Mouse (Mus musculus) MEL (cell line): Measurements from ENCODE around the gene Fahd1. TPM values are rescaled to one million over a fixed set of nuclear protein-coding genes. Genes with fewer than 3 reads are reported as not detected.
A peak's percentile ranks its signal among the peaks of the same experiment; 100 is the strongest.

Experiments
- DNase-seq: peaks from one replicate; pipeline ENCODE4 v3.0.0; 2011; ENCODE audit warnings: low read depth, low spot score
- H3K27ac ChIP-seq: 2 replicates; pipeline ENCODE4 v1.5.1; 2012; ENCODE audit warnings: low read depth, mild to moderate bottlenecking, control low read depth, low read length, moderate library complexity; ENCODE audit not compliant: control insufficient read depth
- H3K27me3 ChIP-seq, 2 experiments: fragments of 150-350 bp in 1 of 2; sonication (generic) in 1 of 2; 2 replicates each; pipeline ENCODE4 v1.6.1; 2012; ENCODE audit warnings: low read length in 2 of 2, mild to moderate bottlenecking in 2 of 2, improper control_type of control experiment in 1 of 2, moderate library complexity in 1 of 2; ENCODE audit not compliant: insufficient read depth in 2 of 2, control insufficient read depth in 1 of 2
- H3K36me3 ChIP-seq, 2 experiments: 2 replicates each; pipeline ENCODE4 v1.6.1; 2012 to 2014; ENCODE audit warnings: low read length in 2 of 2, improper control_type of control experiment in 1 of 2, inconsistent platforms in 1 of 2, mild to moderate bottlenecking in 1 of 2; ENCODE audit not compliant: insufficient read depth in 2 of 2, control insufficient read depth in 1 of 2
- H3K4me1 ChIP-seq, 2 experiments: fragments of 150-350 bp in 1 of 2; sonication (generic) in 1 of 2; 2 replicates each; pipeline ENCODE4 v1.6.1; 2012; ENCODE audit warnings: low read length in 2 of 2, improper control_type of control experiment in 1 of 2, mild to moderate bottlenecking in 1 of 2; ENCODE audit not compliant: insufficient read depth in 2 of 2, control insufficient read depth in 1 of 2
- H3K4me3 ChIP-seq, 2 experiments: fragments of 150-350 bp in 1 of 2; sonication (generic) in 1 of 2; 2 replicates each; pipeline ENCODE4 v1.5.1; 2012; ENCODE audit warnings: low read depth in 2 of 2, low read length in 2 of 2, mild to moderate bottlenecking in 2 of 2, moderate library complexity in 2 of 2, control low read depth in 1 of 2, improper control_type of control experiment in 1 of 2; ENCODE audit not compliant: control insufficient read depth in 1 of 2, insufficient read depth in 1 of 2
- H3K79me2 ChIP-seq: 2 replicates; pipeline ENCODE4 v1.6.1; 2012; ENCODE audit warnings: mild to moderate bottlenecking, low read length, moderate library complexity; ENCODE audit not compliant: control insufficient read depth, poor library complexity, insufficient read depth
- H3K9ac ChIP-seq: 2 replicates; pipeline ENCODE4 v1.6.1; 2012; ENCODE audit warnings: low read depth, mild to moderate bottlenecking, control low read depth, low read length, moderate library complexity; ENCODE audit not compliant: control insufficient read depth, poor library complexity, severe bottlenecking
- H3K9me3 ChIP-seq: fragments of 150-350 bp; sonication (generic); replicated peaks from 2 replicates; pipeline ENCODE4 v1.6.1; 2012; ENCODE audit warnings: mild to moderate bottlenecking, low read length, improper control_type of control experiment, moderate library complexity; ENCODE audit not compliant: insufficient read depth
- BHLHE40 ChIP-seq: IDR thresholded peaks from 2 replicates; pipeline ENCODE4 v1.6.1; 2012; ENCODE audit warnings: low read depth, mild to moderate bottlenecking, inconsistent platforms, low read length, improper control_type of control experiment, borderline replicate concordance
- CHD1 ChIP-seq: IDR thresholded peaks from 2 replicates; pipeline ENCODE4 v1.6.1; 2012; ENCODE audit warnings: low read depth, mild to moderate bottlenecking, inconsistent platforms, low read length, improper control_type of control experiment
- CTCF ChIP-seq, 3 experiments: IDR thresholded peaks in 2 of 3; conservative IDR thresholded peaks in 1 of 3; 2 replicates each; pipeline ENCODE4 v1.5.1; 2011 to 2012; ENCODE audit warnings: low read length in 3 of 3, low read depth in 2 of 3, mild to moderate bottlenecking in 2 of 3, improper control_type of control experiment in 1 of 3, inconsistent platforms in 1 of 3, mixed read lengths in 1 of 3, moderate library complexity in 1 of 3; ENCODE audit not compliant: control insufficient read depth in 1 of 3, insufficient read depth in 1 of 3, poor library complexity in 1 of 3, severe bottlenecking in 1 of 3
- EP300 ChIP-seq, 2 experiments: IDR thresholded peaks; 2 replicates each; pipeline ENCODE4 v1.6.1; 2011; ENCODE audit warnings: improper control_type of control experiment in 2 of 2, low read length in 2 of 2, low read depth in 1 of 2, mild to moderate bottlenecking in 1 of 2
- ETS1 ChIP-seq: IDR thresholded peaks from 2 replicates; pipeline ENCODE4 v1.6.1; 2012; ENCODE audit warnings: low read depth, mild to moderate bottlenecking, inconsistent platforms, low read length, improper control_type of control experiment, moderate library complexity
- GATA1 ChIP-seq: IDR thresholded peaks from 2 replicates; pipeline ENCODE4 v1.6.1; 2011; ENCODE audit warnings: low read depth, low read length, improper control_type of control experiment
- KAT2A ChIP-seq: conservative IDR thresholded peaks from 2 replicates; pipeline ENCODE4 v1.6.1; 2012; ENCODE audit warnings: low read depth, low read length, improper control_type of control experiment, inconsistent platforms
- MAZ ChIP-seq: IDR thresholded peaks from 2 replicates; pipeline ENCODE4 v1.6.1; 2012; ENCODE audit warnings: low read depth, mild to moderate bottlenecking, inconsistent platforms, low read length, improper control_type of control experiment
- MXI1 ChIP-seq: IDR thresholded peaks from 2 replicates; pipeline ENCODE4 v1.6.1; 2011; ENCODE audit warnings: mild to moderate bottlenecking, low read depth, low read length, improper control_type of control experiment
- MYB ChIP-seq: IDR thresholded peaks from 2 replicates; pipeline ENCODE4 v1.6.1; 2011; ENCODE audit warnings: mild to moderate bottlenecking, low read depth, low read length, improper control_type of control experiment
- MYC ChIP-seq: IDR thresholded peaks from 2 replicates; pipeline ENCODE4 v1.6.1; 2011; ENCODE audit warnings: low read depth, mild to moderate bottlenecking, low read length, improper control_type of control experiment, moderate library complexity
- NELFE ChIP-seq: IDR thresholded peaks from 2 replicates; pipeline ENCODE4 v1.6.1; 2011; ENCODE audit warnings: low read depth, low read length, improper control_type of control experiment
- POLR2A ChIP-seq, 2 experiments: IDR thresholded peaks; 2 replicates each; pipeline ENCODE4 v1.6.1; 2011 to 2012; ENCODE audit warnings: low read length in 2 of 2, mild to moderate bottlenecking in 2 of 2, control low read depth in 1 of 2, improper control_type of control experiment in 1 of 2, low read depth in 1 of 2, moderate library complexity in 1 of 2; ENCODE audit not compliant: control insufficient read depth in 1 of 2, insufficient read depth in 1 of 2, poor library complexity in 1 of 2
- POLR2AphosphoS5 ChIP-seq: IDR thresholded peaks from 2 replicates; pipeline ENCODE4 v1.6.1; 2012; ENCODE audit warnings: low read depth, borderline replicate concordance, mild to moderate bottlenecking, inconsistent platforms, low read length, moderate library complexity, mixed read lengths
- RAD21 ChIP-seq: IDR thresholded peaks from 2 replicates; pipeline ENCODE4 v1.6.1; 2011; ENCODE audit warnings: mild to moderate bottlenecking, low read depth, low read length, improper control_type of control experiment
- SIN3A ChIP-seq: IDR thresholded peaks from 2 replicates; pipeline ENCODE4 v1.6.1; 2012; ENCODE audit warnings: low read length, improper control_type of control experiment, inconsistent platforms
- SMC3 ChIP-seq: IDR thresholded peaks from 2 replicates; pipeline ENCODE4 v1.6.1; 2011; ENCODE audit warnings: low read depth, low read length, improper control_type of control experiment
- TAL1 ChIP-seq: IDR thresholded peaks from 2 replicates; pipeline ENCODE4 v1.6.1; 2012; ENCODE audit warnings: mild to moderate bottlenecking, inconsistent platforms, low read length, moderate library complexity, mixed read lengths
- TBP ChIP-seq: IDR thresholded peaks from 2 replicates; pipeline ENCODE4 v1.8.0; 2011; ENCODE audit warnings: low read depth, low read length, improper control_type of control experiment
- TCF12 ChIP-seq: IDR thresholded peaks from 2 replicates; pipeline ENCODE4 v1.6.1; 2014; ENCODE audit warnings: low read depth, mild to moderate bottlenecking, inconsistent platforms, low read length, improper control_type of control experiment, moderate library complexity
- UBTF ChIP-seq: IDR thresholded peaks from 2 replicates; pipeline ENCODE4 v1.6.1; 2012; ENCODE audit warnings: low read depth, mild to moderate bottlenecking, inconsistent platforms, low read length, improper control_type of control experiment, moderate library complexity, borderline replicate concordance; ENCODE audit not compliant: insufficient read depth
- USF2 ChIP-seq, 2 experiments: IDR thresholded peaks; 2 replicates each; pipeline ENCODE4 v1.6.1; 2011 to 2012; ENCODE audit warnings: improper control_type of control experiment in 2 of 2, low read length in 2 of 2, borderline replicate concordance in 1 of 2, inconsistent platforms in 1 of 2, low read depth in 1 of 2, mild to moderate bottlenecking in 1 of 2; ENCODE audit not compliant: insufficient read depth in 1 of 2
- ZC3H11A ChIP-seq: IDR thresholded peaks from 2 replicates; pipeline ENCODE4 v1.6.1; 2012; ENCODE audit warnings: low read depth, mild to moderate bottlenecking, inconsistent platforms, low read length, improper control_type of control experiment
- ZKSCAN1 ChIP-seq: IDR thresholded peaks from 2 replicates; pipeline ENCODE4 v1.6.1; 2012; ENCODE audit warnings: low read depth, mild to moderate bottlenecking, inconsistent platforms, low read length, improper control_type of control experiment, moderate library complexity
- polyA plus RNA-seq, 2 experiments: library from polyadenylated mRNA; stranded (reverse) in 1 of 2; unstranded in 1 of 2; fragments of >175 nt in 1 of 2; fragments of >200 nt in 1 of 2; gene quantifications; 2 replicates each; pipeline versions ENCODE4 v1.2.1 to v1.2.4; 2012; ENCODE audit warnings: low replicate concordance in 2 of 2, low read depth in 1 of 2; ENCODE audit not compliant: insufficient read length in 2 of 2, insufficient read depth in 1 of 2, missing spikeins in 1 of 2
- total RNA-seq: library from RNA; depleted of rRNA; stranded (reverse); fragments of 300-350 nt; gene quantifications from 2 replicates; pipeline ENCODE4 v1.2.3, GENCODE M21; 2012

Gene Fahd1
- total and polyA plus RNA-seq, 3 experiments = 2.7 to 4.7 TPM; not detected in 1

DNA sequence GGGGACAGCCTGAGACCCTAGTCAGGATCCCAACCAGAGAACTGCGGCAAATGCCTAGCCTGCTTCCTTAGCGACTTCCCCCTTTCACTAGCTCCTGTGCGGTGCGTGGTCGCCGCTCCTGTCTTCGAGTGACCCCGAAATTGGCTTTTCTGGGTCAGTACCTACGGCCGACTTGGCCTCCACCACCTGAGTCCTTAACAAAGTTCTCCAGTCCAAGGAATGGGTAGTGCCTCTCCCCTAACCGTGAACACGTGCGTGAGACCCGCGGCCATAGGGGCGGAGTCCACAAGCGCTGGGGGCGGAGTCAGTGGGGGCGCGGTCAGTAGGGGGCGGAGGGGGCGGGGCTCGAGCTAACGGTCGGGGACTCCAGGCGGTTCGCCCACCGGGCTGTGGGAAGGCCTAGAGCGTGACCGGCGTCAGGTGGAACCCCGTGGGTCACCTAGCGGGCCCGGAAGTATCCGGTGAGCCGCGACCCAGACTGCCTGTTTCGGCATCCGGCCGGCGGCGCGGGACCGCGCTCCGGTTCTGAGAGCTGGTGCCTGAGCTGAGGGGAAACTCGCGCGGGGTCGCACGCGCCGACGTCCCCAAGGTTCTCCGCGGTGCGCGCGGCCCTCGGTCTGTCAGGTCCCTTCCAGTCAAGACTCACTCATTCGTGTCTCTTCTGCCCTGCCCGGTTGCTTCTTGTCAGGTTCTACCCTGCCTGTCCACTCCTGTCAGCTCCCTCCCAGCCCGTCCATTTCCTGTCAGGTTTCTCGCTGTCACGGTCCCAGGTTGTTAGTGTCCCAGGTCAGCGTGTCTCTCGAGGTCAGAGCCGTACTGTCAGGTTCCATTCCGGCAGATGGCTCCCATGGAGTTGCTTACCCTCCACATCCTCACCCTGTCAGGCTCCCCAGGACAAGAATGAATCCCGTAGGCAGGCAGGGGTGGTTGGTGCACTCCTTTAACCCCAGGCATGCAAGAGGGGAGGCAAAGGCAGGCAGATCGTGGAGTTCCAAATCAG lies 45.9 kb downstream of the Fahd1 start, which contains the start of gene Meiob (continued):
- TF ChIP-seq MYB (peak; percentile 76), MXI1 (peak; percentile 99), GATA1 (no peak)

- TF ChIP-seq MYC (peak; percentile 60; the same call in 1 of the 2 replicates), KAT2A (no peak), SIN3A (no peak), TBP (peak; percentile 47; the same call in 1 of the 2 replicates), NELFE (no peak), SMC3 (peak; percentile 42), USF2 (IDR thresholded peaks at IDR 0.05; ENCODE audit: borderline replicate concordance in 1 of 2, insufficient read depth in 1 of 2, low read depth in 1 of 2, low read length in 2 of 2) (no peak), EP300 (IDR thresholded peaks at IDR 0.05; ENCODE audit: low read depth in 1 of 2, low read length in 2 of 2) (no peak), POLR2AphosphoS5 (no peak), RAD21 (no peak; the same call in 1 of the 2 replicates), CTCF (IDR thresholded peaks at IDR 0.05 in 2 of 3, conservative IDR thresholded peaks at IDR 0.05 in 1 of 3; ENCODE audit: control insufficient read depth in 1 of 3, insufficient read depth in 1 of 3, low read depth in 2 of 3, low read length in 3 of 3, poor library complexity in 1 of 3, severe bottlenecking in 1 of 3) (peak in 2 of 3 experiments; percentile 7 to 51; a peak in 2 of 6 replicates)
- H3K27me3 ChIP-seq = no peaks in the 10 kb centered on the region
Measured at GRCm38 (mm10) chr17:24800524-24800923, 49.6 kb downstream of the Fahd1 start.

GRCm38 (mm10) chr17:24799476-24799875 lies 50.7 kb downstream of the Fahd1 start:
- H3K9me3 ChIP-seq = no peaks in the 10 kb centered on the region
- peaks cover 0 to 10% of the 10 kb centered on the region in 2 experiments; a peak in 2 of 4 replicates for H3K36me3 ChIP-seq
- H3K9ac ChIP-seq = no peak overlapping the region
- no peak for DNase-seq
- no peak overlapping the region for H3K4me3 ChIP-seq
- H3K27ac ChIP-seq = no peak overlapping the region
- H3K79me2 ChIP-seq = no peaks in the 10 kb centered on the region; the same call in 1 of the 2 replicates
- H3K4me1 ChIP-seq = peaks cover 0 to 19% of the 10 kb centered on the region in 2 experiments; a peak in 2 of 4 replicates
- no peaks in the 10 kb centered on the region for H3K27me3 ChIP-seq
- TF ChIP-seq EP300 (IDR thresholded peaks at IDR 0.05; ENCODE audit: low read depth in 1 of 2, low read length in 2 of 2) (no peak), CHD1 (no peak), ZKSCAN1 (no peak), RAD21 (no peak), CTCF (IDR thresholded peaks at IDR 0.05 in 2 of 3, conservative IDR thresholded peaks at IDR 0.05 in 1 of 3; ENCODE audit: control insufficient read depth in 1 of 3, insufficient read depth in 1 of 3, low read depth in 2 of 3, low read length in 3 of 3, poor library complexity in 1 of 3, severe bottlenecking in 1 of 3) (no peak), ZC3H11A (no peak), TCF12 (no peak), KAT2A (no peak), POLR2A (IDR thresholded peaks at IDR 0.05; ENCODE audit: control insufficient read depth in 1 of 2, insufficient read depth in 1 of 2, low read depth in 1 of 2, low read length in 2 of 2, poor library complexity in 1 of 2) (no peak), MAZ (no peak), TAL1 (no peak), ETS1 (no peak), UBTF (no peak), MYB (no peak), BHLHE40 (no peak)
- TF ChIP-seq, all 39 proteins: peak for 0

More at GRCm38 (mm10) chr17:24800524-24800923, 49.6 kb downstream of the Fahd1 start:
- Histone ChIP-seq H3K27ac (no peak overlapping the region), H3K4me3 (no peak overlapping the region), H3K9ac (no peak overlapping the region), H3K9me3 (no peaks in the 10 kb centered on the region), H3K79me2 (no peaks in the 10 kb centered on the region; the same call in 1 of the 2 replicates), H3K36me3 (peaks cover 0 to 10% of the 10 kb centered on the region in 2 experiments; a peak in 2 of 4 replicates), H3K4me1 (peaks cover 0 to 19% of the 10 kb centered on the region in 2 experiments; a peak in 2 of 4 replicates)
- peak; percentile 55 for DNase-seq
